Mouse (Mus musculus): Measurements from ENCODE around the gene Adgrl2. TPM values are rescaled to one million over a fixed set of nuclear protein-coding genes. Genes with fewer than 3 reads are reported as not detected.

The Adgrl2 gene
- total and polyA plus RNA-seq, 2 experiments from 2014 or later, result 73.6 to 116 TPM

- no peak overlapping the region for H3K4me3 ChIP-seq (ENCODE audit: low read depth, low read length)
- TF ChIP-seq CTCF (IDR thresholded peaks at IDR 0.05; ENCODE audit: low read depth), result no peak
- no peaks in the 10 kb centered on the region for H3K27me3 ChIP-seq (ENCODE audit: insufficient read depth, low read length)
- no peaks in the 10 kb centered on the region; the same call in 1 of the 2 replicates for H3K36me3 ChIP-seq (ENCODE audit: insufficient read depth)
- no peak overlapping the region for H3K27ac ChIP-seq (ENCODE audit: low read depth, low read length)
- 77% methylated on average over 4 of the region's 4 CpGs for WGBS
- DNase-seq (no peak), ATAC-seq (no peak)
- H3K4me2 ChIP-seq (ENCODE audit: low read depth), result no peak overlapping the region
- H3K9me3 ChIP-seq (ENCODE audit: low read length), result no peaks in the 10 kb centered on the region
- no peak overlapping the region for H3K9ac ChIP-seq
- H3K4me1 ChIP-seq (ENCODE audit: insufficient read depth), result no peaks in the 10 kb centered on the region
Observed at GRCm38 (mm10) chr3:148885184-148885583, 105.2 kb downstream of the Adgrl2 start.

GRCm38 (mm10) chr3:148881431-148881830, 108.9 kb downstream of the Adgrl2 start:
- DNase-seq (no peak), ATAC-seq (no peak)
- Histone ChIP-seq H3K27ac (ENCODE audit: low read depth, low read length) (no peak overlapping the region), H3K36me3 (ENCODE audit: insufficient read depth) (no peaks in the 10 kb centered on the region), H3K9me3 (ENCODE audit: low read length) (no peaks in the 10 kb centered on the region), H3K9ac (no peak overlapping the region), H3K4me2 (ENCODE audit: low read depth) (no peak overlapping the region), H3K27me3 (ENCODE audit: insufficient read depth, low read length) (no peaks in the 10 kb centered on the region), H3K4me3 (ENCODE audit: low read depth, low read length) (no peak overlapping the region), H3K4me1 (ENCODE audit: insufficient read depth) (0 out of 2 replicates have a peak, but pooled peaks cover 3% of the 10 kb centered on the region)
- TF ChIP-seq CTCF (IDR thresholded peaks at IDR 0.05; ENCODE audit: low read depth), result no peak
- WGBS, result 94% methylated on average over 5 of the region's 5 CpGs

GRCm38 (mm10) chr3:148872563-148872962, 117.8 kb downstream of the Adgrl2 start:
- H3K4me1 ChIP-seq (ENCODE audit: insufficient read depth), result no peaks in the 10 kb centered on the region
- no peak for TF ChIP-seq CTCF (IDR thresholded peaks at IDR 0.05; ENCODE audit: low read depth)
- H3K4me2 ChIP-seq (ENCODE audit: low read depth), result no peak overlapping the region
- DNase-seq (peak; percentile 35), ATAC-seq (no peak; the same call in 1 of the 2 replicates)
- no peak overlapping the region for H3K9ac ChIP-seq
- no peak overlapping the region for H3K4me3 ChIP-seq (ENCODE audit: low read depth, low read length)
- 24% methylated on average over 5 of the region's 5 CpGs for WGBS
- no peaks in the 10 kb centered on the region for H3K27me3 ChIP-seq (ENCODE audit: insufficient read depth, low read length)
- no peaks in the 10 kb centered on the region for H3K9me3 ChIP-seq (ENCODE audit: low read length)
- no peak overlapping the region for H3K27ac ChIP-seq (ENCODE audit: low read depth, low read length)
- no peaks in the 10 kb centered on the region for H3K36me3 ChIP-seq (ENCODE audit: insufficient read depth)

GRCm38 (mm10) chr3:148871792-148872464, 118.4 kb downstream of the Adgrl2 start:
- H3K4me2 ChIP-seq (ENCODE audit: low read depth), result no peak overlapping the region
- DNase-seq (no peak), ATAC-seq (no peak)
- no peaks in the 10 kb centered on the region for H3K4me1 ChIP-seq (ENCODE audit: insufficient read depth)
- H3K9ac ChIP-seq, result no peak overlapping the region
- H3K4me3 ChIP-seq (ENCODE audit: low read depth, low read length), result no peak overlapping the region
- H3K36me3 ChIP-seq (ENCODE audit: insufficient read depth), result no peaks in the 10 kb centered on the region
- H3K9me3 ChIP-seq (ENCODE audit: low read length), result no peaks in the 10 kb centered on the region
- no peak overlapping the region for H3K27ac ChIP-seq (ENCODE audit: low read depth, low read length)
- no peaks in the 10 kb centered on the region for H3K27me3 ChIP-seq (ENCODE audit: insufficient read depth, low read length)
- no peak for TF ChIP-seq CTCF (IDR thresholded peaks at IDR 0.05; ENCODE audit: low read depth)
- WGBS, result 65% methylated on average over 5 of the region's 5 CpGs

- ATAC-seq, result no peak
- no peak overlapping the region for H3K4me3 ChIP-seq (ENCODE audit: low read depth, low read length)
- 28% methylated on average over 8 of the region's 8 CpGs for whole genome bisulfite sequencing
- no peak overlapping the region for H3K9ac ChIP-seq
- H3K27me3 ChIP-seq (ENCODE audit: insufficient read depth, low read length), result no peaks in the 10 kb centered on the region
- H3K27ac ChIP-seq (ENCODE audit: low read depth, low read length), result no peak overlapping the region
- no peaks in the 10 kb centered on the region for H3K9me3 ChIP-seq (ENCODE audit: low read length)
- H3K4me2 ChIP-seq (ENCODE audit: low read depth), result no peak overlapping the region
- TF ChIP-seq CTCF (IDR thresholded peaks at IDR 0.05; ENCODE audit: low read depth), result no peak
- H3K4me1 ChIP-seq (ENCODE audit: insufficient read depth), result no peaks in the 10 kb centered on the region; the same call in 1 of the 2 replicates
- DNase-seq, result peak; percentile 29
- H3K36me3 ChIP-seq (ENCODE audit: insufficient read depth), result no peaks in the 10 kb centered on the region
Observed at GRCm38 (mm10) chr3:148867618-148868017, 122.7 kb downstream of the Adgrl2 start.

GRCm38 (mm10) chr3:148866633-148867032, 123.7 kb downstream of the Adgrl2 start:
- no peak for TF ChIP-seq CTCF (IDR thresholded peaks at IDR 0.05; ENCODE audit: low read depth)
- DNase-seq (no peak), ATAC-seq (no peak)
- 85% methylated on average over 5 of the region's 5 CpGs for WGBS
- Histone ChIP-seq H3K4me3 (ENCODE audit: low read depth, low read length) (no peak overlapping the region), H3K9me3 (ENCODE audit: low read length) (no peaks in the 10 kb centered on the region), H3K4me1 (ENCODE audit: insufficient read depth) (no peaks in the 10 kb centered on the region; the same call in 1 of the 2 replicates), H3K36me3 (ENCODE audit: insufficient read depth) (no peaks in the 10 kb centered on the region), H3K27ac (ENCODE audit: low read depth, low read length) (no peak overlapping the region), H3K4me2 (ENCODE audit: low read depth) (no peak overlapping the region), H3K9ac (no peak overlapping the region), H3K27me3 (ENCODE audit: insufficient read depth, low read length) (no peaks in the 10 kb centered on the region)

- H3K9ac ChIP-seq, result no peak overlapping the region
- H3K27ac ChIP-seq (ENCODE audit: low read depth, low read length), result no peak overlapping the region
- WGBS, result 84% methylated on average over 7 of the region's 7 CpGs
- no peak for ATAC-seq
- no peaks in the 10 kb centered on the region for H3K9me3 ChIP-seq (ENCODE audit: low read length)
- TF ChIP-seq CTCF (IDR thresholded peaks at IDR 0.05; ENCODE audit: low read depth), result no peak
- H3K4me3 ChIP-seq (ENCODE audit: low read depth, low read length), result no peak overlapping the region
- no peak overlapping the region for H3K4me2 ChIP-seq (ENCODE audit: low read depth)
- no peaks in the 10 kb centered on the region; the same call in 1 of the 2 replicates for H3K4me1 ChIP-seq (ENCODE audit: insufficient read depth)
- DNase-seq, result no peak
- no peaks in the 10 kb centered on the region for H3K27me3 ChIP-seq (ENCODE audit: insufficient read depth, low read length)
- H3K36me3 ChIP-seq (ENCODE audit: insufficient read depth), result no peaks in the 10 kb centered on the region
Observed at GRCm38 (mm10) chr3:148866053-148866452, 124.3 kb downstream of the Adgrl2 start.

All from forebrain, postnatal 0 days (tissue).